Mouse (Mus musculus): ENCODE measurements around the gene Gm29666.
"Not testable (repeated sequence)": the region's sequence is repeated elsewhere in the genome, so short reads cannot be mapped to it uniquely, and the experiment has no call there.

Gene Gm29666

GRCm38 (mm10) chr15:84913201-84913600 lies 6.6 kb downstream of the Gm29666 start:
- DNase-seq (ENCODE audit: extremely low spot score, low spot score): no peak

- no peak for DNase-seq (ENCODE audit: extremely low spot score, low spot score)
These were observed 15.9 kb downstream of the Gm29666 start for GRCm38 (mm10) chr15:84903843-84904385.

- no peak for DNase-seq (ENCODE audit: extremely low spot score, low spot score)
These were observed 21.8 kb downstream of the Gm29666 start for GRCm38 (mm10) chr15:84898077-84898476.

GRCm38 (mm10) chr15:84896664-84897063 lies 23.2 kb downstream of the Gm29666 start:
- no peak for DNase-seq (ENCODE audit: extremely low spot score, low spot score)

- DNase-seq (ENCODE audit: extremely low spot score, low spot score): not testable (repeated sequence)
These were observed 23.6 kb downstream of the Gm29666 start for GRCm38 (mm10) chr15:84896216-84896615.

GRCm38 (mm10) chr15:84891658-84892057 lies 28.2 kb downstream of the Gm29666 start:
- peak; percentile 77 for DNase-seq (ENCODE audit: extremely low spot score, low spot score)

GRCm38 (mm10) chr15:84891246-84891645 lies 28.6 kb downstream of the Gm29666 start:
- DNase-seq (ENCODE audit: extremely low spot score, low spot score): no peak

GRCm38 (mm10) chr15:84888066-84888465 lies 31.8 kb downstream of the Gm29666 start:
- DNase-seq (ENCODE audit: extremely low spot score, low spot score): no peak

GRCm38 (mm10) chr15:84877029-84877815 lies 42.6 kb downstream of the Gm29666 start:
- DNase-seq (ENCODE audit: extremely low spot score, low spot score): no peak

- no peak for DNase-seq (ENCODE audit: extremely low spot score, low spot score)
These were observed 46.0 kb downstream of the Gm29666 start for GRCm38 (mm10) chr15:84873867-84874266.

GRCm38 (mm10) chr15:84873079-84873478 lies 46.8 kb downstream of the Gm29666 start:
- no peak for DNase-seq (ENCODE audit: extremely low spot score, low spot score)

- no peak for DNase-seq (ENCODE audit: extremely low spot score, low spot score)
These were observed 48.0 kb downstream of the Gm29666 start for GRCm38 (mm10) chr15:84871802-84872201.

GRCm38 (mm10) chr15:84861911-84862310 lies 57.9 kb downstream of the Gm29666 start:
- no peak for DNase-seq (ENCODE audit: extremely low spot score, low spot score)

All from neural tube, embryonic 10.5 days (tissue).